ENCODE assay signal across 14 mouse cellular contexts in the genomic region with DNA sequence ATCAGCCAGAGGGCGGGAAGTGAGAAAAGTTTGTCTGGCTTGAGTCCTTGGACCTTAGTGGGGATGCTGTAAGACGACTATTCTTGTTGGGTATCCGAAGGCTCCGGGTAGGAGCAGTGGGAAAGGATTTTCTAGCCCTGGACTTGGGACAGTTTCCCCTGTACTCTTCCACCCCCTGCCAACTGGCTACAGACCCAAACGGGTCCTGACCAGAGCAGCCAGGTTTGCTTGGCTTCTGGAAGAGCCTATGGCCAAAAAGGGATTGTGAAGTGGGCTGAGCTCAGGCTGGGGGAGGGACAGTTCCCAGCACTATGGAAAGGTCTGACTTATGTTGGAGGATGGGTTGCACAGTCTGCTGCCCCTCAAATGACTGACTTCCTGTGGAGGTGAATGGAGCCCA. TPM values are rescaled to one million over a fixed set of nuclear protein-coding genes. Genes with fewer than 3 reads are reported as not detected.
DNase-seq lines count a peak whose midpoint lies in the region; ATAC-seq and TF ChIP-seq lines count a peak whose summit lies in the region.
"Had no signal": no experiment of that assay in that cellular context is flagged by ENCODE, and none has a peak within 500 bp of the region (broad histone marks: within the 10 kb centered on the region; RNA-seq: fewer than 3 reads in every experiment).

No protein-coding gene starts in this region.

- H3K36me3 ChIP-seq in forebrain, postnatal 0 days (ENCODE audit: insufficient read depth) = no peaks in the 10 kb centered on the region
- H3K36me3 ChIP-seq in forebrain, embryonic 11.5 days (ENCODE audit: control insufficient read depth, insufficient read depth, low read length) = no peaks in the 10 kb centered on the region
- no peaks in the 10 kb centered on the region for H3K36me3 ChIP-seq in liver, embryonic 13.5 days
- H3K36me3 ChIP-seq in liver, postnatal 0 days (replicated peaks; ENCODE audit: insufficient read depth, low read length) = no peaks in the 10 kb centered on the region
- H3K36me3 ChIP-seq in heart, embryonic 10.5 days = peaks cover 22% of the 10 kb centered on the region
- no peaks in the 10 kb centered on the region for H3K36me3 ChIP-seq in limb, embryonic 10.5 days

- peak; percentile 43; the same call in 1 of the 2 replicates for ATAC-seq in forebrain, postnatal 0 days
- no peak for ATAC-seq in forebrain, embryonic 11.5 days (replicated peaks; ENCODE audit: low FRiP score)
- no peak for ATAC-seq in liver, embryonic 13.5 days (ENCODE audit: low read depth)
- no peak for ATAC-seq in liver, postnatal 0 days

- DNase-seq in forebrain, postnatal 0 days = no peak
- DNase-seq in forebrain, embryonic 11.5 days (ENCODE audit: low spot score) = no peak
- no peak for DNase-seq in liver, embryonic 13.5 days
- no peak for DNase-seq in liver, postnatal 0 days
- no peak for DNase-seq in heart, embryonic 10.5 days (ENCODE audit: low spot score)
- DNase-seq in limb, embryonic 10.5 days (ENCODE audit: low spot score) = no peak
- no peak for DNase-seq in neural tube, embryonic 10.5 days (ENCODE audit: extremely low spot score, low spot score)
- no peak for DNase-seq in frontal cortex, postnatal 10 days (ENCODE audit: low spot score in 2 of 2)
- DNase-seq: embryo, embryonic 11 days; right cerebral cortex, postnatal 14 days; thymus, adult 2 months had no signal

- no peak overlapping the region for H3K9ac ChIP-seq in forebrain, postnatal 0 days
- no peak overlapping the region for H3K9ac ChIP-seq in forebrain, embryonic 11.5 days (ENCODE audit: low read length)
- H3K9ac ChIP-seq in liver, embryonic 13.5 days = no peak overlapping the region
- no peak overlapping the region for H3K9ac ChIP-seq in liver, postnatal 0 days (replicated peaks)

- H3K4me1 ChIP-seq in forebrain, postnatal 0 days (ENCODE audit: insufficient read depth) = no peaks in the 10 kb centered on the region
- H3K4me1 ChIP-seq in forebrain, embryonic 11.5 days (replicated peaks; ENCODE audit: control insufficient read depth, insufficient read depth, low read length) = no peaks in the 10 kb centered on the region
- peaks cover 37% of the 10 kb centered on the region for H3K4me1 ChIP-seq in liver, embryonic 13.5 days (replicated peaks)
- peaks cover 22% of the 10 kb centered on the region for H3K4me1 ChIP-seq in liver, postnatal 0 days (ENCODE audit: insufficient read depth)
- peaks cover 70% of the 10 kb centered on the region for H3K4me1 ChIP-seq in heart, embryonic 10.5 days
- peaks cover 37% of the 10 kb centered on the region for H3K4me1 ChIP-seq in limb, embryonic 10.5 days

- no peak overlapping the region for H3K27ac ChIP-seq in forebrain, postnatal 0 days (ENCODE audit: low read depth, low read length)
- H3K27ac ChIP-seq in forebrain, embryonic 11.5 days (ENCODE audit: low read depth, low read length) = no peak overlapping the region
- 0 out of 2 replicates have a peak overlapping the region, but pooled peaks have one; percentile 7 for H3K27ac ChIP-seq in liver, embryonic 13.5 days
- H3K27ac ChIP-seq in liver, postnatal 0 days (ENCODE audit: low read depth) = no peak overlapping the region
- peak overlapping the region; percentile 96 for H3K27ac ChIP-seq in heart, embryonic 10.5 days
- peak overlapping the region; percentile 58; the same call in 1 of the 2 replicates for H3K27ac ChIP-seq in limb, embryonic 10.5 days
- H3K27ac ChIP-seq: layer of hippocampus, adult 2 months had no signal

- WGBS in forebrain, postnatal 0 days = 67% methylated on average over 5 of the region's 5 CpGs
- WGBS in forebrain, embryonic 11.5 days = 87% methylated on average over 5 of the region's 5 CpGs
- WGBS in liver, embryonic 13.5 days (ENCODE audit: insufficient replicate concordance) = 64% methylated on average over 5 of the region's 5 CpGs
- 66% methylated on average over 5 of the region's 5 CpGs for WGBS in liver, postnatal 0 days (ENCODE audit: insufficient replicate concordance)
- 28% methylated on average over 5 of the region's 5 CpGs for WGBS in heart, embryonic 10.5 days
- WGBS in limb, embryonic 10.5 days = 51% methylated on average over 5 of the region's 5 CpGs

- H3K4me3 ChIP-seq in forebrain, postnatal 0 days (ENCODE audit: low read depth, low read length) = no peak overlapping the region
- no peak overlapping the region for H3K4me3 ChIP-seq in forebrain, embryonic 11.5 days (ENCODE audit: low read depth, low read length)
- no peak overlapping the region for H3K4me3 ChIP-seq in liver, embryonic 13.5 days (replicated peaks)
- no peak overlapping the region for H3K4me3 ChIP-seq in liver, postnatal 0 days (ENCODE audit: low read depth, low read length)
- peak overlapping the region; percentile 60 for H3K4me3 ChIP-seq in heart, embryonic 10.5 days
- no peak overlapping the region for H3K4me3 ChIP-seq in limb, embryonic 10.5 days
- H3K4me3 ChIP-seq: layer of hippocampus, adult 2 months had no signal

- no peak for TF ChIP-seq CTCF in forebrain, postnatal 0 days (IDR thresholded peaks at IDR 0.05; ENCODE audit: low read depth)
- no peak for TF ChIP-seq CTCF in liver, postnatal 0 days (IDR thresholded peaks at IDR 0.05; ENCODE audit: low read depth)

- TF ChIP-seq EP300 in liver, postnatal 0 days (IDR thresholded peaks at IDR 0.05; ENCODE audit: low read depth) = no peak

- H3K9me3 ChIP-seq in forebrain, postnatal 0 days (ENCODE audit: low read length) = no peaks in the 10 kb centered on the region
- H3K9me3 ChIP-seq in forebrain, embryonic 11.5 days (ENCODE audit: control insufficient read depth, low read length) = no peaks in the 10 kb centered on the region
- no peaks in the 10 kb centered on the region for H3K9me3 ChIP-seq in liver, embryonic 13.5 days (replicated peaks)
- no peaks in the 10 kb centered on the region for H3K9me3 ChIP-seq in liver, postnatal 0 days (ENCODE audit: low read length)
- no peaks in the 10 kb centered on the region for H3K9me3 ChIP-seq in heart, embryonic 10.5 days
- H3K9me3 ChIP-seq in limb, embryonic 10.5 days (replicated peaks) = no peaks in the 10 kb centered on the region

- H3K27me3 ChIP-seq in forebrain, postnatal 0 days (ENCODE audit: insufficient read depth, low read length) = no peaks in the 10 kb centered on the region
- H3K27me3 ChIP-seq in forebrain, embryonic 11.5 days (ENCODE audit: control insufficient read depth, insufficient read depth, low read length) = no peaks in the 10 kb centered on the region
- no peaks in the 10 kb centered on the region for H3K27me3 ChIP-seq in liver, embryonic 13.5 days
- H3K27me3 ChIP-seq in liver, postnatal 0 days (ENCODE audit: insufficient read depth, low read length) = no peaks in the 10 kb centered on the region
- H3K27me3 ChIP-seq in heart, embryonic 10.5 days (ENCODE audit: insufficient read depth, poor library complexity, severe bottlenecking) = no peaks in the 10 kb centered on the region
- H3K27me3 ChIP-seq in limb, embryonic 10.5 days (ENCODE audit: low read depth, poor library complexity, severe bottlenecking) = peaks cover 11% of the 10 kb centered on the region; the same call in 1 of the 2 replicates

- H3K4me2 ChIP-seq in forebrain, postnatal 0 days (ENCODE audit: low read depth) = no peak overlapping the region
- H3K4me2 ChIP-seq in forebrain, embryonic 11.5 days (ENCODE audit: low read depth, low read length, severe bottlenecking) = no peak overlapping the region
- no peak overlapping the region for H3K4me2 ChIP-seq in liver, embryonic 13.5 days
- no peak overlapping the region for H3K4me2 ChIP-seq in liver, postnatal 0 days (ENCODE audit: low read depth, low read length)

RNA-seq across cellular contexts. Expression of a gene that starts 2.0 kb away (rescaled TPM):
- total RNA-seq in forebrain, postnatal 0 days (2014; rRNA removed) = 0.43 TPM in 1 of 2 replicates, not detected in the other
- polyA plus RNA-seq in forebrain, postnatal 0 days (2015; fragmentation: Nextera tagmentation; extraction: Ambion mirVana) = 0.04 and 0.07 TPM in 2 replicates
- polyA plus RNA-seq in forebrain, embryonic 11.5 days (2014; fragmentation: Nextera tagmentation; extraction: Ambion mirVana) = not detected in 2 replicates
- polyA plus RNA-seq in liver, embryonic 13.5 days (2015; fragmentation: Nextera tagmentation; extraction: Ambion mirVana) = 0.15 and 0.16 TPM in 2 replicates
- polyA plus RNA-seq in liver, postnatal 0 days (2015; fragmentation: Nextera tagmentation; extraction: Ambion mirVana) = 0.08 and 0.26 TPM in 2 replicates
- polyA plus RNA-seq in heart, embryonic 10.5 days (2016; fragmentation: Nextera tagmentation; extraction: Ambion mirVana) = 15.1 and 31.8 TPM in 2 replicates
- polyA plus RNA-seq in limb, embryonic 10.5 days (2016; fragmentation: Nextera tagmentation; extraction: Ambion mirVana) = 0.19 and 0.48 TPM in 2 replicates
- total RNA-seq: monocyte, adult 5-6 weeks had no signal

RNA-seq across cellular contexts. Expression of a gene that starts 55.2 kb away (rescaled TPM):
- total RNA-seq in forebrain, postnatal 0 days (2014; rRNA removed) = 0.48 TPM in 1 of 2 replicates, not detected in the other
- 0.12 TPM in 1 of 2 replicates, not detected in the other for polyA plus RNA-seq in forebrain, postnatal 0 days (2015; fragmentation: Nextera tagmentation; extraction: Ambion mirVana)
- polyA plus RNA-seq in forebrain, embryonic 11.5 days (2014; fragmentation: Nextera tagmentation; extraction: Ambion mirVana) = not detected in 2 replicates
- 0.54 and 0.75 TPM in 2 replicates for polyA plus RNA-seq in liver, embryonic 13.5 days (2015; fragmentation: Nextera tagmentation; extraction: Ambion mirVana)
- 0.09 and 0.11 TPM in 2 replicates for polyA plus RNA-seq in liver, postnatal 0 days (2015; fragmentation: Nextera tagmentation; extraction: Ambion mirVana)
- 0.09 and 0.17 TPM in 2 replicates for polyA plus RNA-seq in heart, embryonic 10.5 days (2016; fragmentation: Nextera tagmentation; extraction: Ambion mirVana)
- polyA plus RNA-seq in limb, embryonic 10.5 days (2016; fragmentation: Nextera tagmentation; extraction: Ambion mirVana) = 0.09 TPM in 1 of 2 replicates, not detected in the other
- total RNA-seq: layer of hippocampus, adult 2 months; megakaryocyte, adult 5-6 weeks; monocyte, adult 5-6 weeks had no signal

Comparison
In these comparisons a context has a peak if more than half of its experiments do, and no peak if none do; other contexts are left out.
1. H3K27ac ChIP-seq: peak in liver, embryonic 13.5 days (single experiment), heart, embryonic 10.5 days (single experiment) and limb, embryonic 10.5 days (single experiment); none in forebrain, postnatal 0 days (single experiment), forebrain, embryonic 11.5 days (single experiment) and liver, postnatal 0 days (single experiment).
2. RNA of a gene that starts 2.0 kb away (polyA plus RNA-seq): 15.1 to 31.8 TPM in heart, embryonic 10.5 days; 0.19 to 0.48 TPM in limb, embryonic 10.5 days, 0.15 to 0.16 TPM in liver, embryonic 13.5 days, 0.08 to 0.26 TPM in liver, postnatal 0 days, 0.04 to 0.07 TPM in forebrain, postnatal 0 days and not detected in forebrain, embryonic 11.5 days; every median in the first group is over 10 times any median in the second.